Mouse (Mus musculus) hindbrain, embryonic 12.5 days (tissue): ENCODE results near the gene Olfml2b. TPM values are rescaled to one million over a fixed set of nuclear protein-coding genes. Genes with fewer than 3 reads are reported as not detected.

Experiments
- ATAC-seq: fragments of 200-750 bp; cut with Nextera tagmentation; 2 replicates; pipeline ENCODE4 v1.8.0; 2017; ENCODE audit warnings: moderate TSS enrichment; ENCODE audit not compliant: low FRiP score
- H3K27ac ChIP-seq: fragments of 300-500 bp; sonication (generic); 2 replicates; pipeline ENCODE4 v1.5.1; 2016; ENCODE audit warnings: mild to moderate bottlenecking
- H3K27me3 ChIP-seq: fragments of 300-500 bp; sonication (generic); 2 replicates; pipeline ENCODE4 v1.6.1; 2016; ENCODE audit warnings: mild to moderate bottlenecking
- H3K36me3 ChIP-seq: fragments of 300-500 bp; sonication (generic); 2 replicates; pipeline ENCODE4 v1.6.1; 2016; ENCODE audit warnings: mild to moderate bottlenecking
- H3K4me1 ChIP-seq: fragments of 300-500 bp; sonication (generic); 2 replicates; pipeline ENCODE4 v1.6.1; 2016
- H3K4me2 ChIP-seq: fragments of 300-500 bp; sonication (generic); replicated peaks from 2 replicates; pipeline ENCODE4 v1.6.1; 2016; ENCODE audit warnings: mild to moderate bottlenecking
- H3K4me3 ChIP-seq: fragments of 300-500 bp; sonication (generic); 2 replicates; pipeline ENCODE4 v1.5.1; 2016; ENCODE audit warnings: mild to moderate bottlenecking
- H3K9ac ChIP-seq: fragments of 300-500 bp; sonication (generic); 2 replicates; pipeline ENCODE4 v1.6.1; 2016; ENCODE audit warnings: mild to moderate bottlenecking, moderate library complexity
- H3K9me3 ChIP-seq: fragments of 300-500 bp; sonication (generic); replicated peaks from 2 replicates; pipeline ENCODE4 v1.6.1; 2016; ENCODE audit warnings: mild to moderate bottlenecking
- WGBS: fragments of 180-500 bp; shearing (Covaris S2); methylation state at CpG from one replicate; pipeline ENCODE4 v1.1.7; 2016; 5-methylcytosine and 5-hydroxymethylcytosine counted together
- polyA plus RNA-seq: library from polyadenylated mRNA; unstranded; fragments of >200 nt; fragmentation: Nextera tagmentation; extraction: Ambion mirVana; gene quantifications from 2 replicates; pipeline ENCODE4 v1.2.1, GENCODE M21; 2016

Olfml2b gene
- polyA plus RNA-seq: 8.0 and 10.4 TPM in 2 replicates

DNA sequence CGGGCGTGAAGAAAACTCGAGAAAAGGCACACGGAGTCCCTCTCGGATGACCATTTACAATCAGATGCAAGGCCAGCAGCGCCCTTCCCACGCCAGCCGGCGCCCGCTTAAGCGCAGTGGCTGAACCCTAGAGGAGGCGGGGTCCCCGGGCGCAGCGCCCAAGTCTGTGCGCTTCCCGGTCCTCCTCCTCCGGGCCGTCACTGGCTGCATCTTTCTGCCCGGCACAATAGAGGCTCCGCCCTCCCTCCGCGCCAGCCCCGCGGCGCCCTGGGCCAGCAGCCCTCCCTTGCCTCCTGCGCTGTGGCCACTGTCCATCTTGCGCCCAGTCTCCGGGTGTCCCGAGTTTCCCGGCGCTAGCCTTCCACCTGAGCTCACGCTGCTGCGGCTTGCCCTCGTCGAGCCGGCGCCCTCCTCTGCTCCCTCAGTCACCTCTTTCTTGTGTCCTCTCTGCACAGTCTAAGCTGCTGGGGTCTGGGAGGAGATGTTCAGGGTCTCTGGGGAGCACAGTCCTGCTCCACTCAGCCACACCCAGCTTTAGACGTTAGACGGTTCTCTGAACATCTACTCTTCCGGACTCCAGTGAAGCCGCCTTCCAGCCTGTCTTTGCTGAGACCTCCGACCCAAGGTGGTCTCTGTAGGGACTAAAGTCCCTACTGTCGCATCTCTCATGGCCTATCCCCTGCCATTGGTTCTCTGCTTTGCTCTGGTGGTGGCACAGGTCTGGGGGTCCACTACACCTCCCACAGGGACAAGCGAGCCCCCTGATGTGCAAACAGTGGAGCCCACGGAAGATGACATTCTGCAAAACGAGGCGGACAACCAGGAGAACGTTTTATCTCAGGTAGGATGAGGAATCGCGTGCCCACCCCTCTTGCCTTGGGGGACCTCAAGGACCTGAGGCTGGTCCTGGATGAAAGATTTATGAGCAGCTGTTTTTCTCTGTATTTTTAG lies at the start of gene Olfml2b:
Gene Olfml2b (plus strand): TSS at position 278 of the 951 bp plus-strand sequence.
- no peaks in the 10 kb centered on the region for H3K9me3 ChIP-seq
- H3K27me3 ChIP-seq: peaks cover 9% of the 10 kb centered on the region
- H3K27ac ChIP-seq: no peak within 1 kb of the TSS
- ATAC-seq: peak; percentile 98
- peak within 1 kb of the TSS; percentile 79 for H3K4me2 ChIP-seq
- H3K9ac ChIP-seq: peak within 1 kb of the TSS; percentile 69
- WGBS: 14% methylated on average over 51 of the region's 51 CpGs
- no peaks in the 10 kb centered on the region for H3K36me3 ChIP-seq
- peak within 1 kb of the TSS; percentile 52 for H3K4me3 ChIP-seq
- H3K4me1 ChIP-seq: peaks cover 19% of the 10 kb centered on the region; the same call in 1 of the 2 replicates

GRCm38 (mm10) chr1:170594575-170594974 lies 49.8 kb upstream of the Olfml2b start:
- peaks cover 9% of the 10 kb centered on the region; the same call in 1 of the 2 replicates for H3K9me3 ChIP-seq
- 95% methylated on average over 7 of the region's 7 CpGs for WGBS
- H3K9ac ChIP-seq: no peak overlapping the region
- H3K4me1 ChIP-seq: no peaks in the 10 kb centered on the region
- H3K27ac ChIP-seq: no peak overlapping the region
- H3K4me3 ChIP-seq: no peak overlapping the region
- 0 out of 2 replicates have a peak, but pooled peaks cover 4% of the 10 kb centered on the region for H3K27me3 ChIP-seq
- no peak overlapping the region for H3K4me2 ChIP-seq
- H3K36me3 ChIP-seq: no peaks in the 10 kb centered on the region
- ATAC-seq: no peak

DNA sequence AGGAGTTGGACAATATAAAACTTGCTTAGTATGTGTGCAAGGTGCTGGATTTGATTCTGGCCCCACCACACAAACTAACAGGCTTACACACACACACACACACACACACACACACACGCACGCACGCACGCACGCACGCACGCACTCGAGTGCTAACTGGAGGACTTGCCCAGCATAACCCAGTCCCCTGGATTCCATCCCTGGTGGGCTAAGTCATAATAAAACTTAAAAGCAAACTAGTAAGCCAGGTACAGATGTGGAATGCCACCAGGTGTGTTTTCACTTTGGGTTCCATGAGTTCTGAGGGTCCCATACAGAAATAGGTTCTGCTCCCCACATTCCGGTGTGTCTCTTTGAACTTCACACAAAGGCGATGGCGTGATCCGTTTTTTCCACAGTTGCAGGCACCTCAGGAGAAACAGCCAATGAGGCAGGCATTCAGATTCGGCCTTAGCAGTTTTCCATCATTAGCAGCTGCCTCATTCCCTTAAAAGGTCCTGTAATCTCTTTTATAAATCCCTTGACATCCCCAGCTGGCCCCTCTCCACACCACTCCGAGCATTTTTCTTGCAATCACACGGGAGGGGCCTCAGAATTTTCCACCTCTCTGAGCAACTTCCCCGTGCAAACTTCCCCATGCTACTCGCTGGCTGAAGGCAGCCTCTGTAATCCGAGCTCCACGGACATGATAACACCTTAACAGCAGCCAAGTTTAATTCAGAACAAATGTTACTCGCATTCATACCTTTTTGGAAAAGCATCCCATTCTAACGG lies 38.9 kb upstream of the Olfml2b start:
- H3K9ac ChIP-seq: no peak overlapping the region
- no peak for ATAC-seq
- 69% methylated on average over 21 of the region's 21 CpGs for WGBS

DNA sequence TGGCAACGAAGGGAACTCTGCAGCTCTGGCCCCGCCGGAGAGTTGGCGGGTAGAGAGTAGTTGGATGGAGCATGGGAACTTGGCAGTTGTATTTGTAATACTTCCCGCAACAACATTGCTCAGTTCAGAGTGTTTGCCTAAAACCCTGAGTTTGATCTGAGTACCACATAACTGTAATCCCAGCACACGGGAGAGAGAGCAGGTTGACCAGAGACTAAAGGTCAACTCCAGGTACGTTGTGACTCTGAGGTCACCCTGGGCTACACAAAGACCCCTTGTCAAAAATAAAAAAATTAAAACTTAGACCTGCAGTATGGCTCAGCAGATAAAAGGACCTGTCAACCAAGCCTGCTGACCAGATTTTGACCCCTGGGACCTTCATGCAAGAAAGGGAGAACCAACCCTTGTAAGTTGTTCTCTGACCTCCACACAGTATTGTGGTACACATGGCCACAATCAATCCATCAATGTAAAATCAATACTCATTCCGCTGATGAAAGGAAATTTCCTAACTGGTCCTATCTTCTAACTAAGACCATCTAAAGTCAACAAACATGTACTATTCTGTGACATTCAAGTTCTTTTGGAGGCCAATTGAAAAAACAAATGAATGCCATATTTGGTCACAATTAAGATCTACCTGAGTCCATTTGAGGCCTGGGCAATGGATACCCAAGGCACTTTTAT lies 37.0 kb upstream of the Olfml2b start:
- Histone ChIP-seq H3K4me2 (no peak overlapping the region), H3K4me3 (no peak overlapping the region), H3K27me3 (no peaks in the 10 kb centered on the region), H3K9me3 (no peaks in the 10 kb centered on the region), H3K36me3 (no peaks in the 10 kb centered on the region), H3K27ac (no peak overlapping the region), H3K9ac (no peak overlapping the region), H3K4me1 (no peaks in the 10 kb centered on the region)
- ATAC-seq: no peak
- WGBS: 91% methylated on average over 8 of the region's 8 CpGs

More for the DNA sequence above, 38.9 kb upstream of the Olfml2b start:
- Histone ChIP-seq H3K9me3 (no peaks in the 10 kb centered on the region), H3K4me3 (no peak overlapping the region), H3K27ac (no peak overlapping the region), H3K27me3 (no peaks in the 10 kb centered on the region), H3K4me2 (no peak overlapping the region), H3K4me1 (no peaks in the 10 kb centered on the region), H3K36me3 (no peaks in the 10 kb centered on the region)

- Histone ChIP-seq H3K36me3 (no peaks in the 10 kb centered on the region), H3K9ac (no peak overlapping the region), H3K27me3 (no peaks in the 10 kb centered on the region), H3K9me3 (no peaks in the 10 kb centered on the region), H3K4me1 (no peaks in the 10 kb centered on the region), H3K4me2 (no peak overlapping the region), H3K27ac (no peak overlapping the region), H3K4me3 (no peak overlapping the region)
- ATAC-seq: no peak
- WGBS: 88% methylated on average over 3 of the region's 3 CpGs
Measured at GRCm38 (mm10) chr1:170608461-170609071, 35.8 kb upstream of the Olfml2b start.

DNA sequence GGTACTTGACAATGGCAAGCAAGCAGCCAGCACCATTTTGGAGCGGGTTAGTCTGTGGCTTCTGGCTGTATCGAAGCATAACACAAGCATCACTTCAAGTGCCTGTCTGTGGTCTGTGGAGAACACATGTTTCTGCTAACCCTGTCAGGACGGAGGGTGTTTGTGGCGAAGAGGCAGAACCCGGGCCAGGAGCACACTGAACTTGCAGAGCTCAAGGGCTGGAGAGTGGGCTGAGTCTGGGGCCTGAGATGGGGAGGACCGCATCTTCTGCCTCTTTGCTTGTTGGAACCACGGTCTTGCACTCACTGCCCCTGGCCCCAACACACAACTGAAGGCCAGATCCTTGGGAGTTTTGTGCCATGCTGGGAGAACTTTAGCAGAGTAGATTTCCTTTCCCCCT lies 34.5 kb upstream of the Olfml2b start:
- no peaks in the 10 kb centered on the region for H3K27me3 ChIP-seq
- ATAC-seq: no peak
- no peaks in the 10 kb centered on the region for H3K9me3 ChIP-seq
- no peak overlapping the region for H3K9ac ChIP-seq
- no peak overlapping the region for H3K4me3 ChIP-seq
- no peaks in the 10 kb centered on the region for H3K4me1 ChIP-seq
- no peak overlapping the region for H3K27ac ChIP-seq
- H3K36me3 ChIP-seq: no peaks in the 10 kb centered on the region
- WGBS: 90% methylated on average over 7 of the region's 7 CpGs
- no peak overlapping the region for H3K4me2 ChIP-seq

- Histone ChIP-seq H3K4me3 (no peak overlapping the region), H3K4me1 (no peaks in the 10 kb centered on the region), H3K9me3 (no peaks in the 10 kb centered on the region), H3K27ac (no peak overlapping the region), H3K4me2 (no peak overlapping the region), H3K36me3 (no peaks in the 10 kb centered on the region), H3K27me3 (no peaks in the 10 kb centered on the region), H3K9ac (no peak overlapping the region)
- no peak for ATAC-seq
- WGBS: 88% methylated on average over 3 of the region's 3 CpGs
Measured at GRCm38 (mm10) chr1:170610289-170610688, 34.0 kb upstream of the Olfml2b start.

- Histone ChIP-seq H3K4me3 (no peak overlapping the region), H3K4me2 (no peak overlapping the region), H3K4me1 (no peaks in the 10 kb centered on the region), H3K27me3 (no peaks in the 10 kb centered on the region), H3K36me3 (no peaks in the 10 kb centered on the region), H3K9me3 (no peaks in the 10 kb centered on the region), H3K9ac (no peak overlapping the region), H3K27ac (no peak overlapping the region)
- ATAC-seq: no peak
- 93% methylated on average over 3 of the region's 3 CpGs for WGBS
Measured at GRCm38 (mm10) chr1:170610695-170611094, 33.6 kb upstream of the Olfml2b start.

DNA sequence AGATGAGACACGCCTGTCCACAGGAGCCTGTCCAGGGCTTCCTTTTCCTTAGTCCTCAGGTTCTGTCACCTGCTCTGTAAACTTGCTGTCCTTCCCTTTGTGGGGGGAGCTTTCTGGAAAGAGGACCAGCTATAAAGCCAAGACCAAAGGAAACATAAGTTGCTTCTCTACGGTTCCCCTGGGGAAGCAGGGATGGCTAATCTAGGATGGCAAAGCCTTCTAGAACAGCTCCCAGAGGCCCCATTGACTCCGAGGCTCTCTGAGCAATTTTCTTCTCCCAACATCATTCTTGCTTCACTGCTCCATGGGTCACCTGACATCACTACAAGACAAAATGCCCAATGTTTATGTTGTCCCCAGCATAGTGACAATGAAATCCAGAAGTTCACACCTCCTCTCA lies 32.7 kb upstream of the Olfml2b start:
- no peaks in the 10 kb centered on the region for H3K27me3 ChIP-seq
- 94% methylated on average over 3 of the region's 3 CpGs for WGBS
- no peak overlapping the region for H3K4me3 ChIP-seq
- H3K36me3 ChIP-seq: no peaks in the 10 kb centered on the region
- no peaks in the 10 kb centered on the region for H3K9me3 ChIP-seq
- ATAC-seq: no peak
- no peak overlapping the region for H3K4me2 ChIP-seq
- no peaks in the 10 kb centered on the region for H3K4me1 ChIP-seq
- no peak overlapping the region for H3K9ac ChIP-seq
- H3K27ac ChIP-seq: no peak overlapping the region

- no peaks in the 10 kb centered on the region for H3K4me1 ChIP-seq
- no peaks in the 10 kb centered on the region for H3K9me3 ChIP-seq
- H3K4me3 ChIP-seq: no peak overlapping the region
- no peaks in the 10 kb centered on the region for H3K36me3 ChIP-seq
- no peaks in the 10 kb centered on the region for H3K27me3 ChIP-seq
- WGBS: 60% methylated on average over 18 of the region's 18 CpGs
- no peak overlapping the region for H3K9ac ChIP-seq
- H3K4me2 ChIP-seq: no peak overlapping the region
- no peak overlapping the region for H3K27ac ChIP-seq
- ATAC-seq: peak; percentile 87
Measured at GRCm38 (mm10) chr1:170612968-170613872, 31.1 kb upstream of the Olfml2b start.
